Mouse (Mus musculus): ENCODE measurements around the gene Cnot1.
"Not testable (repeated sequence)": the region's sequence is repeated elsewhere in the genome, so short reads cannot be mapped to it uniquely, and the experiment has no call there.

The Cnot1 gene

GRCm38 (mm10) chr8:95822096-95822495 lies 14.8 kb upstream of the Cnot1 start:
- in situ Hi-C loops (cut with MboI; ENCODE audit: unreplicated experiment in 2 of 2) = loop anchor here in 1 of 2 experiments (25.0 kb wide), 1 partner anchor 485 kb away; the partner anchor contains the start of genes Usb1 and Zfp319

- in situ Hi-C loops (cut with MboI; ENCODE audit: unreplicated experiment in 2 of 2) = loop anchor here in 1 of 2 experiments (25.0 kb wide), 1 partner anchor 484 kb away; the partner anchor contains the start of genes Usb1 and Zfp319
Observed at GRCm38 (mm10) chr8:95821266-95821665, 14.0 kb upstream of the Cnot1 start.

GRCm38 (mm10) chr8:95818211-95818610 lies 10.9 kb upstream of the Cnot1 start:
- in situ Hi-C loops (cut with MboI; ENCODE audit: unreplicated experiment in 2 of 2) = loop anchor here in 1 of 2 experiments (25.0 kb wide), 1 partner anchor 481 kb away; the partner anchor contains the start of genes Usb1 and Zfp319

GRCm38 (mm10) chr8:95817597-95817996 lies 10.3 kb upstream of the Cnot1 start:
- in situ Hi-C loops (cut with MboI; ENCODE audit: unreplicated experiment in 2 of 2) = loop anchor here in 1 of 2 experiments (25.0 kb wide), 1 partner anchor 480 kb away; the partner anchor contains the start of genes Usb1 and Zfp319

GRCm38 (mm10) chr8:95816044-95816708 lies 8.9 kb upstream of the Cnot1 start:
- in situ Hi-C loops (cut with MboI; ENCODE audit: unreplicated experiment in 2 of 2) = loop anchor here in 1 of 2 experiments (25.0 kb wide), 1 partner anchor 479 kb away; the partner anchor contains the start of genes Usb1 and Zfp319

GRCm38 (mm10) chr8:95810184-95810591 lies 2.9 kb upstream of the Cnot1 start:
- in situ Hi-C loops (cut with MboI; ENCODE audit: unreplicated experiment in 2 of 2) = loop anchor here in 1 of 2 experiments (25.0 kb wide), 1 partner anchor 473 kb away; the partner anchor contains the start of genes Usb1 and Zfp319

- in situ Hi-C loops (cut with MboI; ENCODE audit: unreplicated experiment in 2 of 2) = loop anchor here in 1 of 2 experiments (25.0 kb wide), 1 partner anchor 472 kb away; the partner anchor contains the start of genes Usb1 and Zfp319
Observed at GRCm38 (mm10) chr8:95809116-95809515, 1.9 kb upstream of the Cnot1 start.

DNA sequence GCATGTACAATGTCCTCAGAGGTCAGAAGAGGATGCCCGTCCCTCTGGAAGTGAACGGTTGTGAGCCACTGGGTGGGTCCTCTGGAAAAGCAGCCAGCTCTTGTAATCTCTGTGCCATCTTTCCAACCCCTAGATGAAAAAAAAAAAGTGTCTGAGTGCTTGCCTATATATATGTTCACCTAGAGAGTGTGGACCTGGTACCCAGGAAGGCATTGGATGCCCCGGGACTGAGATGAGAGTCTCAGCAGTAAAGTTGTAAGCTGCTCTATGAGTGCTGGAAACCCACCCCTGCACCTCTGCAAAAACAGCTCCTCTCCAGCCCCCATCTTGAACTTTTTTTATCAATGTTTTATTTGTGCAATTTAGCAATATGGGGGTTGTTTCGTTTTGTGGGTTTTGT lies 1.4 kb upstream of the Cnot1 start:
- in situ Hi-C loops (cut with MboI; ENCODE audit: unreplicated experiment in 2 of 2) = loop anchor here in 1 of 2 experiments (25.0 kb wide), 1 partner anchor 471 kb away; the partner anchor contains the start of genes Usb1 and Zfp319

DNA sequence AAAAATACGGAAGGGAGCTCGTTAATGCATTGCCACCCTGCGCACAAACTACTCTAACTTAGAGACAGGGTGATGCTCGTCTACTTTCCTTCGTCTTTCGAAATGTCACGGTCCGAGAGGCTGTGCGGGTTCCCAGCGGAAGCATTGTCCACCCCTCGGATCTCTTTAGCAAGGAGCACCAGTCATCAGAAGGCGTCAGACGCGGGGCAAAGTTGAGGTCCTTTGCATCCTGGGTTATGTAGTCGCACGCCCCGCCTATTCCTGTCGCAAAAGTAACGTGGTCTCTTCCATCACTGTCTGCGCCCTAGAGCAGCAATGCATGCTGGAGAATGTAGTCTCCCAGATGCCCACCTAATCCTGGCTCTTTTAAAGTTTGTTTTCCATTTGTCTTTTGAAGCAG lies 597 bp upstream of the Cnot1 start:
- in situ Hi-C loops (cut with MboI; ENCODE audit: unreplicated experiment in 2 of 2) = loop anchor here in 1 of 2 experiments (25.0 kb wide), 1 partner anchor 471 kb away; the partner anchor contains the start of genes Usb1 and Zfp319

- in situ Hi-C loops (cut with MboI; ENCODE audit: unreplicated experiment in 2 of 2) = loop anchor here in 1 of 2 experiments (25.0 kb wide), 1 partner anchor 469 kb away; the partner anchor contains the start of genes Usb1 and Zfp319
Observed at GRCm38 (mm10) chr8:95806461-95807191, 638 bp downstream of the Cnot1 start.

DNA sequence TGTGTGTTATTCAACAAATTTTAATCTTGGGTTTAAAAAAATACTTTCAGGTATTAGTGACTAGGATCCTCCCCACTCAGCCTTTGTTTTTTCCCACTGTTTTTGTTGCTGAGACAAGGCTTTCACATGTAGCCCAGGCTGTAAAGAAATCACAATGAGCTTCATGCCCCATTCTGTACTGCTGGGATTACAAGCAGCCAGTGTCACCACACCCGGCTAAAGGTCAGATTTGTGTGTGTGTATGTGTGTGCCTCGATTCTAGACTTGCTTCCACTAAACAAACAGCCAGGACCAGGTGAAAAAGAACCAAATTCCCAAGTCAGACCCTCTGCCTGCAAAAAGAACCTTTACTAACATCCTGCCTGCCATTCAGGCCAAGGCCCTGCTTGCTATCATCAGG lies 1.8 kb downstream of the Cnot1 start:
- in situ Hi-C loops (cut with MboI; ENCODE audit: unreplicated experiment in 2 of 2) = loop anchor here in 1 of 2 experiments (25.0 kb wide), 1 partner anchor 468 kb away; the partner anchor contains the start of genes Usb1 and Zfp319

DNA sequence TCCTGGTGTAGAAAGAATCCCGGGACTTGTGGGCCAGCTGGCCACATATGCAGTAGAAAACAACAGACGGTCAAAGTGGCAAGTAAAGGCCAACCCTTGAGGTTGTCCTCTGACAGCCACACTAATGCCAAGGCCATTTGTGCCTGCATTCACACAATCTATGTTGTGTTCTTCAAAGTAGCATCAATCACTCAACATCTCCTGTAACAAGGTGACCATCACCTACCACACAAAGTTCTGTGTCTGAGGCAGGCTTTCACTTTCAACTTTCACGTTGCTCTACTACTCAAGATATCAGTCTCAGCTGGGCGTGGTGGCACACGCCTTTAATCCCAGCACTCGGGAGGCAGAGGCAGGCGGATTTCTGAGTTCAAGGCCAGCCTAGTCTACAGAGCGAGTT lies 5.0 kb downstream of the Cnot1 start:
- in situ Hi-C loops (cut with MboI; ENCODE audit: unreplicated experiment in 2 of 2) = loop anchor here in 1 of 2 experiments (25.0 kb wide), 1 partner anchor 465 kb away; the partner anchor contains the start of genes Usb1 and Zfp319

DNA sequence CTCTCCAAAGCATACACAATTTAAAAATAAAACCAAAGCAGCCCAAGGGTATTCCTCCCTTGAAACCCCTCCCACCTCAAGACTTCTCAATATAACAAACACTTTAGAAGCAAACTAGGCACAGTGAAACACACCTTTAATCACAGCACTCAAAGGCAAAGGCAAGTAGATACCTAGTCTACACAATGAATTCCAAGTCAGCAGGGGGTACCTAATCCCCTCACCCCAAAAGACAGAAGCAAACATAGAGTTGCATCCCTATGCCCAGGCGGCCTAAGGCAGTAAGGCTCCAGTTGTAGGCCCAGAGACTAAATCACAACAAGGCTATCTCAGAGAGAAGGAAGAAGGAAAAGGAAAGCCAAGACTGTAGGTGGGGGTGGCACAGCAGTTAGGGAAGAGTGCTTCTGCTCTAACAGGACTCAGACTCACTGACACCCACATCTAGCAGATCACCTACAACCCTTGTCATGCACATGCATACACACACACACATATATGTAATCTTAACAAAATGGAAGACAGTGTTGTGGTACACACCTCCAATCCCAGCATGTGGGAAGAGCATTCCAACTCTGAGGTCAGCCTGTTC lies 5.7 kb downstream of the Cnot1 start:
- in situ Hi-C loops (cut with MboI; ENCODE audit: unreplicated experiment in 2 of 2) = loop anchor here in 1 of 2 experiments (25.0 kb wide), 1 partner anchor 464 kb away; the partner anchor contains the start of genes Usb1 and Zfp319

DNA sequence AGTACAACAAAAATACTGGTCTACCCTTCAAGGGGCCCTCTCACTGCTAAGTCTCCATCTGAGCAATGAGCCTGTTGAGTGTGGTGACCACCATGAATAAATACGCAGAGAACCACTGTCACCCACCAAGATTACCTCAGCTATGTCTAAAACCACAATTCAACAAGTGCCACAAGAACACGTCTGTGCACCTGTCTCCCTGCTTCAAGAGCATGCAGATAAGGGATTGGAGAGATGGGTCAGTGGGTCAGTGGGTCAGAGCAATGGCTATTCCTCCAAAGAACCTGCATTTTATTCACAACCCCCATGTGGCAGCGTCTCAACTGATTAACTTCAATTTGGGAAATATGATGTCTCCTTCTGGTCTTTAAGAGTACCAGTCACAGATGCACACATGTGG lies 6.9 kb downstream of the Cnot1 start:
- in situ Hi-C loops (cut with MboI; ENCODE audit: unreplicated experiment in 2 of 2) = loop anchor here in 1 of 2 experiments (25.0 kb wide), 1 partner anchor 463 kb away; the partner anchor contains the start of genes Usb1 and Zfp319

DNA sequence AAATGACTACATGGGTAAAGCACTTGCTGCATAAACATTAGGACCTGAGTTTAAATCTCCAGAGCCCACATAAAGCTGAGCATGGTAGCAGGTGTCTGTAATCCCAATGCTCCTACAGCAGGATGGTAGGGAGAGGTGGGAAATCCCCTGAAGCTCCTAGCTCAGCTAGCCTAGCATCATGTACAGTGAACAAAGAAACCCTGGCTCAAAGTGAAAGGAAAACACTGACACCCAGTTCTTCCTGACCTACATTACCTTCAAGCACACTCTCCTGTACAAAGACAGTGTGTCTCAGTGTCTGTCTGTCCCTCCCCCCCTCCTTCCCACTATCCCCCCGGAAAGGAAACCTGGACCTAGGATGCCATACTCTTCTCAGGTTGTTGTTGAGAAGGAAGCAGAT lies 7.4 kb downstream of the Cnot1 start:
- in situ Hi-C loops (cut with MboI; ENCODE audit: unreplicated experiment in 2 of 2) = loop anchor here in 1 of 2 experiments (25.0 kb wide), 1 partner anchor 463 kb away; the partner anchor contains the start of genes Usb1 and Zfp319

DNA sequence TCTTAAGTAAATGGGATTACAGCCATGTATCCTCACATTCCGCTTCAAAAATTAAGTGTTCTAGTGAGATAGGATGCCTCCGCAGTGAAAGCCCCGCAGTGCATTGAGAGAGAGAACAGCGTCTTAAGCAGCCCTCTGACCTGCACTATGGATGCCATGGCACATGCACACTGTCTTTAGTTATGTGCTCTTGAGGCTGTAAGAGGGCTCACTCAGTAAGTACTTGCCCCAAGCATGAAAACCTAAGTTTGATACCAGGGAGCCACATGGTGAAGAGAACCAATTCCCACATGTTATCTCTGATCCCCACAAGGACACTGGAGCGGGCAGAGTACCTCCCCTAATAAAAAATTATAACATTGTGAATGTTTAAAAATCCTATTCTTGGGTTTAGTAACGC lies 8.1 kb downstream of the Cnot1 start:
- in situ Hi-C loops (cut with MboI; ENCODE audit: unreplicated experiment in 2 of 2) = no loop called here

DNA sequence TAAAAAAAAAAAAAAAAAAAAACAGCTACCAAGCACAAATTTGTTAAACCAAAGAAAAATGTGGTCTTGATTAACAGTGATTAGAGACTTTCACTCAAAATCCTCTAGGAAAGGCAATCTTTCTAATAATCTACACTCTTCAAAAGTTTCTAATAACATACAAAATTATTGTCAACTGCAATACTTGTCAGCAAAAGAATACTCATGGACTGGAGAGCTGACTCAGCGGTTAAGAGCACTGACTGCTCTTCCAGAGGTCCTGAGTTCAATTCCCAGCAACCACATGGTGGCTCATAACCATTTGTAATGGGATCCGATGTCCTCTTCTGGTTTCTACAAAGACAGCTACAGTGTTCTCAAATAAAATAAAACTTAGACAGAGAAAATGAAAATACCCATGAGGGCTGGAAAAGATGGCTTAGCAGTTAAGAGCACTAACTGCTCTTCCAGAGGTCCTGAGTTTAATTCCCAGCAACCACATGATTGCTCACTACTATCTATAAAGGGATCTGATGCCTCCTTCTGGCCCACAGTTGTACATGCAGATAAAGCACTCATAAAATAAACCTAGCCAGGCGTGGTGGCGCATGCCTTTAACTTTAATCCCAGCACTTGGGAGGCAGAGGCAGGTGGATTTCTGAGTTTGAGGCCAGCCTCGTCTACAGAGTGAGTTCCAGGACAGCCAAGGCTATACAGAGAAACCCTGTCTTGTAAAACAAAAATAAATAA lies 11.8 kb downstream of the Cnot1 start:
- in situ Hi-C loops (cut with MboI; ENCODE audit: unreplicated experiment in 2 of 2) = not testable (repeated sequence)

GRCm38 (mm10) chr8:95785591-95785990 lies 21.7 kb downstream of the Cnot1 start:
- in situ Hi-C loops (cut with MboI; ENCODE audit: unreplicated experiment in 2 of 2) = no loop called here

GRCm38 (mm10) chr8:95782628-95783027 lies 24.6 kb downstream of the Cnot1 start:
- in situ Hi-C loops (cut with MboI; ENCODE audit: unreplicated experiment in 2 of 2) = no loop called here

Data from v-Abl transformed pro-B cells (cell line).